Mouse (Mus musculus) erythroblast, embryonic 14.5 days (primary cell): ENCODE measurements around the gene Bcam.

Source experiments
- GATA1 ChIP-seq: IDR thresholded peaks from 2 replicates; pipeline ENCODE4 v1.6.1; 2012; ENCODE audit warnings: low read length, inconsistent platforms, mixed read lengths
- TAL1 ChIP-seq: IDR thresholded peaks from 3 replicates; pipeline ENCODE4 v1.6.1; 2012; ENCODE audit warnings: low read length, inconsistent platforms, mixed read lengths

- TF ChIP-seq TAL1 (no peak), GATA1 (no peak)
Measured at GRCm38 (mm10) chr7:19770375-19770754, 451 bp downstream of the Bcam start.
